Mouse (Mus musculus) T-helper 1 cell (primary cell): ENCODE results near the gene Smco4.

Experiments used
- in situ Hi-C: fragments of 300-600 bp; cut with MboI, MseI; formaldehyde crosslinking; loops from one replicate; pipeline ENCODE4 v1.15.1; 2025; ENCODE audit warnings: high pct_unique_total_duplicates

The Smco4 gene

DNA sequence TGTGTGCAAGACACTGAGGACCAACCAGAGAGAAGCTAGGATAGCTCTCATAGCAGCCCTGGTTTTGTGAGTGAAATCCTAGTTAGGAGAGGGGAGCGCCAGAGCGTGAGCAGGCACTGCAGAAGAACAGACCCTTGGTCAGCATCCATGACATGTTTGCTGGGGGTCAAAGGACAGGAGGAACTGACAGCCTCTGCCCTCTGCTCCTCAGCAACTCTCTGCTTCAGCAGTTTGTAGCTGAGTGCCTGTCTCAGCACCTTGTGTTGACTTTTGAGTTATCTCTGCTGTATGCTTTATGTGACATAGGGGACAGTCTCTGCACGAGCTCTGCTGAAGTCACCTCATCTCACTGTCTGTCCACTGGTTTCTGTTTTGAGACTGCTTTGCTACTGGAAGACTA is 13.6 kb downstream of the Smco4 start:
- in situ Hi-C loops: no loop called here

DNA sequence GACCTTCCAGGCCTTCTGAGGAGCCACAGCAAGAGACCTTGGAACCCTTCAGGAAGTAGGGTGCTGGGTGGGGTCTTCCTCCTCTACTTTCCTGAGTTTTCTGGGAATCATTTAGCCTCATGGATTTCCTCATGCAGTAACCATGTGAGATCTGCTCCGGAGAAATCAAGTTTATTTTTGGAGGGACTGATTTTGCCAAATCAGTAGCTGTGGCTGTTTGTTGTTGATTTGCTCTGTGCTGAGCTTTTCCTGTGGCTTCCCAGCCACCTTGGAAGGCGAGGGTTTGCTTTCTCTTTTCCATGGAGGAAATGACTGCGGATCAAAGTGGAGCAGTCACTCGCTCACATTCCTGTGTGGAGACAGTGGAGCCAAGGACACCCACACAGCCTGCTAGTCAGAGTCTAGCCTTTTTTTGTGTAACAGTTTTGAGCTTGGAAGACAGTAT is 14.2 kb downstream of the Smco4 start:
- in situ Hi-C loops: no loop called here

DNA sequence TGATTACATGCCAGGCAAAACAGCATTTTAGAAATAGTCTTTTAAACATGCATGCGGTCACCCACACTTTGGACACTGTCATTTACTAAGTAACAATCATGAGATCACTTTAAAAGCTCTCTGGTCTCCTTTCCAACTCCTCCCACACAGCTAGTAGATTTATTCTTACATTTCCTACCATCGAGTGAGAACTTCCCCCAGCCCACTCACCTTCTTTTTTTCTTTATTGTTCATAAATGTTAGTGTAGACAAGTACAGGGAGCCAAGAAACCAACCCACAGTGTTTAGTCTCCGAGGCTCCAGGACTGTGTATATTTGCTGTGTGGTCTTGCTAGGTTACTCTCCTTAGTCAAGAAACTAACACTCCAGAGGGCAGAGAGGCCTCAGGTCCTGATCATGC is 16.1 kb downstream of the Smco4 start:
- in situ Hi-C loops: no loop called here

DNA sequence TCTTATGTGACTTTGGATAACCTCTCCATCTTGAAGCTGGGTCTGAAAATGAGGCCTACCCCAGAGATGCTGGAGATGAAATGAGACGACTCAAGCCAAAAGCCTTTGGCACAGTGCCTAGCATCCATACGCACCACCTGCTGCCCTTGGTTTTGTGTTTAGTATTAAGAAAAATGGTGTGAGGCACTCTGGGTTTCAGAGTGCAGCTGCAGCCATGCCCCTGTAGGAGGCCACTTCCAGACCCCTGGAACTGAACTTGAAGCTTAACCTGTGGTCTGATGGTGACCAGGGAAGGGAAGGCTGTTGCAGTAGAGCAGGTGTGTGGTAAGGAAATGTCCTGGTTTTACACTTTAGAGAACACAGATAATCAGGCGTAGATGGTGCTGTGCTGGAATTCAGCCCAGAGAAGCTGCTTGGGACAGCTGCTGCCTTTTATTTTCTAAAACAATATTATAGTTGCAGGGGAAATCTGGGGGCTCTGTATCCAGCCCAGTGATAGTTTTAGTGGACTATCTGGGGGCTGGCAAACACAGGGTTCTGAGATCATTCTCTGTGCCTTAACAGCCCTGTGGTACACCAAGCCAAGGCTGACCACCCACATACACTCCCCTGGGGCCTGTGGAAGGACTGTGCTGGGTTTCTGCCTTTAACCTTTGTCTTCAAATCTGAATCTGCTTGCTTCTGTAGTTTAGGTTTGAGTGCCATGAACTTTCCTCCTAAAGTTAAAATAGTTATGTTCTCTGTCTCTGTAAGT is 17.5 kb downstream of the Smco4 start:
- in situ Hi-C loops: no loop called here

DNA sequence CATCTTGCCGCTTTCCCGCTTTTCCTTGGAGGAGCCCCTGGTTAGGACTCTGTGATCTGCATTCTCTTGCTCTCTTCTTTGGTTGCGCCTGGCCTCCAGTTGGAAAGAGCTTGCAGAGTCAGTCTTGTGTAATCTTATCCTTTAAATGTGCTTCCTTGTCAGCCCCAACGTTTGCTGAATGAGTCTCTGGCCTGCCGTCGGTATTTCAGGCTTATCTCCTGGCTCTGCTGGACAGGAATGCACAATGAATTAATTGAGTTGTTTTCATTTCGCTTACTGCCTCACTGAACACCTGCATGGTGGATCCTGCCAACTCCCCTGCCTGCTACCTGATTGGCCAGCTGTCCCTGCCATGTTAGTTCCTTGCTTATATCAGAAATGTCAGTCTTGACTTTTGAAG is 19.7 kb downstream of the Smco4 start:
- in situ Hi-C loops: no loop called here

DNA sequence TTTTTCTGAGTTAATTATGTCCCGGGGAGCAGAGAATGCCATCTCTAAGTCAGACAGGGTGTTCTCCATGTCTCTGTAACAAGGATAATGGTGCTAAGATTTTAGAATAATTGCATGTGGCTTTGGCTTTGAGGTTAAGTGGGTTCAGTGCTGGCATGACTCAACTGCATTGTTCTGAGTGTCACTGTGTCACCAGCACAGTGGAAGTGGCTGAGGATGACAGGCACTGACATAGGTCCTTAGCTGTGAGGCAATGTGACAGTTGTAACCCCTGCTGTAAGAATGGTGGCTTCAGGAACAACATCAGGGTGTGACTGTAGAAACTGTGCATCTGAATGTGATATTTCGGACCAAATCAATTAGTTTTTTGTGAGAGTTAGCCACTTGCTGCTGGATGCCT is 22.8 kb downstream of the Smco4 start:
- in situ Hi-C loops: no loop called here

DNA sequence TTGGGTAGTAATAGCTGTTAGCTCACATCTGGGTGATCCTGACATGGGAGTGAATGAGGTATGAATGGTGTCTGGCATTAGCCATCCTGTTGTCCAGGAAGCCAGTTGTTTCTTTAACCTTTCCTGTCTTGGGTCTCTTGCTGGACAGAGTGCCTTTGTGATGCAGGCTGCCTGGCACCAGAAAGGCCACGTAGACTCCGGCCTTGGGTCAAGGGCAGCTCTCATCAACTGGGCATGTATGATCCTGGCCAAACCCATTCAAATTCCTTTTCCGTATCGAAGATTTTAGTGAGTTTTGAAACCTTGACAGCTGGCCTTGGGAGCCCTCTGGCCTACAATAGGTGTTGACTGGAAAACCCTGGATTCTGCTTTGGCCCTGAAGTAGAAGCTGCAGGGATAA is 24.7 kb downstream of the Smco4 start:
- in situ Hi-C loops: no loop called here

DNA sequence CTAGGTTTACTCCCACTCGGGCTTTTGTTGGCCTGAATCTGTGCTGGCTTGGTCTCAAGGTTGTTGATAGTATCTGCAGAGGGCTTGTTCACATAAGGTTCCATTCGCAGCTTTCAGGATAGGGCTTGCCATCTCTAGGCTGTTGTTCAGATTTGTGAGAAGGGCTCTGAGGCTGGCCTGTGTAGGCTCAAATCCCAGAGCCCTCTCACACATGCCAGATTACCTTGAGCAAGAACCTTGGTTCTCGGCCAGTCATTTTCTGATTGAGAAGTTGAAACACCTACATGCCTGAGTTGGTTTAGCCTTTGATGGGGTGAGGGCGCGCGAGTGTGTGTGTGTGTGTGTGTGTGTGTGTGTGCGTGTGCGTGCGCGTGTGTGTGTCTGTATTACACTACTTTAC is 29.1 kb downstream of the Smco4 start:
- in situ Hi-C loops: no loop called here

DNA sequence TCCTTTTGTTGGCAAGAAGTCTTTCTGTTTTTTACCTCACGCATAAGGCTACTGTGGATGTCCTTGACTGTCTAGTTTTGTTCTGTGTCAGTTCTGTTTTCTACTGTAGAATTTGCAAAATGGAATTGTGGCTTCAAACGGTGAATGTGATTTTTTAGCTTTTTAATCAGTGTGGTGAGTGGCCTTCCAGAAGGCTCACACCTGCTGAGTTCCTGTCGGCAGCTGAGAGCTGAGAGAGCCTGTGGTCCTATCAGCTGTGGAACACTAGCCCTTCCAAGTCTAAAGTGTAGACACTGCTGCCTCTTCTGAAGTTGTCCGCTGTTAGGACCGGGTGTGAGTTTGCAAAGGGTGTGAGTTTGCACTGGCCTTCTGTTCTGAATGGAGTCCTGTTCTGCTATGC is 29.7 kb downstream of the Smco4 start:
- in situ Hi-C loops: no loop called here

DNA sequence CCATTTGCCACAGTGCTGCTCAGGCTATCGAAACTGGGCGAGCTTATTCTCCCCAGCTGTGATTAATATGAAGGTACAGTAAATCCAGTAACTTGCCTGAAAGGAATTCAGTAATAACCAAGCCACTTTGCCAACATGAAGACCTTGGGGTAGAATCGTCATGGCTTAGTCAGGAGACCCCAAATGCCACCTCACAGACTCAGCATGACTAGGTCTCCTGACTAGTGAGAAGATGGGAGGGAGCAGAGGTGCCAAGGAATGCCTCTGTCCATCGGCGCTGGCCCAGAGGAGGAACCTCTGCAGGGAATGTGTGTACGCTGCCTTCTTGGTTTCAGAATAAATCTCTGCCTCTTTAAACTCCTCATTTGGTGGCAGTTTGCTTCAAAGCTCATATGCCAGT is 30.4 kb downstream of the Smco4 start:
- in situ Hi-C loops: no loop called here

DNA sequence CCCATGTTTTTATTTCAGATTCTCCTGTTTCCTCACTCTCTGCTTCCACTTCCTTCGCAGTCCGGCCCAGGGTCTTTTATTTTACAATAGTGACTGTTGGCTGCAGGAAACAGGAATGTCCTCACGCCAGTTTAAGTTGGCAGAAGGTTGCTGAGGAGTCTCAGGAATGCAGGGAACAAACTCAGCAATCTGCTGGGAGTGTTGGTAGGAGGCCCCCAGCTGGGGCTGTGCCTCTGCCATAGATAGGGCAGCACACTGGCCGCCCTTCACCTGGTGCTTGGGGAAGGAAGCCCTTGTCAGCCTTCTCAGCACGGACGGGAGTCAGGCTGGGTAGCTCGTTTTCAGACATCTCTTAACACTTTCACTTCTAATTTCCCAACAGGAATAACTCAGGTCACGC is 32.0 kb downstream of the Smco4 start:
- in situ Hi-C loops: no loop called here

DNA sequence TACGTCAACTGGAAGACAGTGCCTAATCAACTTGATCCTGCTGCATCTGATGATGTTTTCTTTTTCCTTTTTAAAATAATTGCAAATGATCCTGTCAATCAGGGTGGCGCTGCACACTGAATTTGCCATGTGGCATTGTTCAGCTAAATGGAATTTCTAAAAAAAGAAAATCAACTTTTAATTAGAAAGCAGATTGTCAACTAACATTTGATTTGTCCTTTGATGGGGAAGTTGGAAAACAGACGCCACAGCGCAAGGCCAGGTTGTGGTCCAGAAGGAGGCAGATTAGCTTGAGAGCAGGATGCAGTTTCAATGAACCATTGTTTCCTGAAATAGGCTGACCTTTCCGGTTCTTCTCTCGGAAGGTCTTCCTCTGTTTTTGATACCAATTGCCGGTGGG is 33.3 kb downstream of the Smco4 start:
- in situ Hi-C loops: no loop called here

DNA sequence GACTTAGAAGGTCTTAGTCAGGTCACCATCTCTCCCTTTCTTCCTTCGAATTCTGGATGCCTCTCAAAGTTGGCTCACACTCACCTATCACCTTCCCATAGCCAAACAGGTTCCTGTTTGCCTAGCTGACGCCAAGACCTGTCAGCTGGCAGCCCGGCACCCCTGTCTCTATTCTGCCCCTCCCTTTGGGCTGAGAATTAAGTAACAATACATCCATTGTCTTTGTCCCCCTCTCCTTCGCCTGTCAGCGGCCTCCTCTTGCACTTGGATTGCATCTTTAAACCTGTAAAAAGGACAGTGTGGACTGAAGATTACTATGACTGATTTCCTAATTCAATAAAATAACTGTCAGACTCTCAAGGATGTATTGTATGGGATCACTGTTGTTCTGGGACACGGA is 34.6 kb downstream of the Smco4 start:
- in situ Hi-C loops: no loop called here

DNA sequence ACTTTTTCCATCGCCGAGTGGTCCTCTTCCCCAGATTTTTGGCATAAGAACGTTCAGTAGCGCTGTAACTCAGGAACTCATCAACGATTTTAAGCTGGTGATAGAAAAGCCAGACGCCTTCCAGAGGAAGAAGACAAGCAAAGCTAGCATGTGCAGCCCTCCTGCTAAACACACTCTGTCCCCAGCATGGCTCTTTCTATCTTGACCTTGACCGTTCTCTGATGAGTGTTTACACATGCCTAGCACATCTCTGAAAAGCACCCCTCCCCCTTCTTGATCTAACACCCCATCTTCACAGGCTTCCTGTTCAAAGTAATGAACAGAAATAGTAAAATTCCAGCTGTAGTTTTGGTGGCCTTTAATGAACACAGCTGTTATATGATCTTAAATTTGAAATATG is 35.1 kb downstream of the Smco4 start:
- in situ Hi-C loops: no loop called here

DNA sequence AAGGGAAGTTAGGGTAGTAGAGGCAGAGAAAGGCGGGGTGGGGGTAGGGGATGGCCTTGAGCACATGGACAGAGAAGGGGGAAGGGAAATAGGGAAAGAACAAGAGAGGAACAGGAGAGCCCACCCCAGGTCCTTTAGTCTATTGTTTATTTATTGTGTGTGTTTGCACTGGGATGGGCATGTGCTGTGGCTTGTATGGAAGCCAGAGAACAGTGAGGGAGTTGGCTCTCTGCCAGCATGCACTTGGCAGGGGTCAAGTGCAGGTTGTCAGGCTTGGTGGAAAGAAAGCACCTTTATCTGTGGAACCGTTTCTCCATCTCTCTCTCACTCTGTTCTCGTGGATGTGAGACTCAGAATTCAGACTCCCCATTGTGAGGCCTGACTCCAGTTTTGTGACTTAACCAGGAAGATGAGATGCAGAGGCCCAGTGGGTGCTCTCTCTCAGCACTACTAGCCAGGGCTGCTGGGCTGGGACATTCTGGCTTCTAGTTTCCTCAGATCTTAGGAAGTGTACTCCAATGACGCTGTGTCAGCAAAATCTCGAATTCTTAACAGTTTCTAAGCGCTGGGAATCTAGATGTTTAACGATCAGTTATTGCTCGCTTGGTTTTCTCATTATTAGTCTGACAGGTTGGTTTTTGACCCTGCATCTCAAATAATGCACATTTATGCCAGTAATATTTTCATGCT is 36.2 kb downstream of the Smco4 start:
- in situ Hi-C loops: no loop called here

DNA sequence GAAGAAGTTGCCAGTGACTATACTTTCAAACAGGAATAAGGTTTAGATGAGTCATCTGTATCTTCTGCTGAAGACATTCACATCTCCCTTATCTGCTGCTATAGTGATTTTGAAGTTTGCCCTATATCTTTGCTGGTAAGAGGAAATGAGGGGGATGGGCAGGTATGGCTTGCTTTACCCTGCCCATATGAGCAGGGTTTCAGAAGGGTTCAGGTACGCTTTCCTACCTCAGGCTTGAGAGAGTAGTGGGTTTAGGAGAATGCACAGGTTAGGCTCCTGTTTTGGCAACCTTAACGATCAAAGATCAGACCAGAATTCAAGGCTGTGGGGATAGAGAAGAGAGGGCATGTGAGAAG is 36.7 kb downstream of the Smco4 start:
- in situ Hi-C loops: no loop called here

DNA sequence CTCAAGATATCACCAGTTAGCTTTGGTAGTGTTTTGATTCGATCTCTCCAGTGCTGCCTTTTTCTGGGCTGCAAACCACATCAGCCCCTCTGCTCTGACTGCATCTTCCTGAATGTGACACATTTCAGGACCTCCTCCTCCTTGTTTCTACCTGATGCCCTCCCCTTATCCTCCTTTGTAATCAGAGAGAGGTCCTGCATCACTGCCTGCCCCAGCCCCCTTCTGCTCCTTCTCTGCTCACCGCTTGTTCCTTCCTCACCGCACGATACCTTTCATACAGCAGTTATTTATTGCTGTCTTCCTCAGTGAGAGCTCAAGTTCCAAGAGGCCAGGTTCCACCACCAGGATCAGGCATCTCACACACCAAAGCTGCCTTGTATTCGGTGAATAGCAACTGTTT is 38.0 kb downstream of the Smco4 start:
- in situ Hi-C loops: no loop called here

DNA sequence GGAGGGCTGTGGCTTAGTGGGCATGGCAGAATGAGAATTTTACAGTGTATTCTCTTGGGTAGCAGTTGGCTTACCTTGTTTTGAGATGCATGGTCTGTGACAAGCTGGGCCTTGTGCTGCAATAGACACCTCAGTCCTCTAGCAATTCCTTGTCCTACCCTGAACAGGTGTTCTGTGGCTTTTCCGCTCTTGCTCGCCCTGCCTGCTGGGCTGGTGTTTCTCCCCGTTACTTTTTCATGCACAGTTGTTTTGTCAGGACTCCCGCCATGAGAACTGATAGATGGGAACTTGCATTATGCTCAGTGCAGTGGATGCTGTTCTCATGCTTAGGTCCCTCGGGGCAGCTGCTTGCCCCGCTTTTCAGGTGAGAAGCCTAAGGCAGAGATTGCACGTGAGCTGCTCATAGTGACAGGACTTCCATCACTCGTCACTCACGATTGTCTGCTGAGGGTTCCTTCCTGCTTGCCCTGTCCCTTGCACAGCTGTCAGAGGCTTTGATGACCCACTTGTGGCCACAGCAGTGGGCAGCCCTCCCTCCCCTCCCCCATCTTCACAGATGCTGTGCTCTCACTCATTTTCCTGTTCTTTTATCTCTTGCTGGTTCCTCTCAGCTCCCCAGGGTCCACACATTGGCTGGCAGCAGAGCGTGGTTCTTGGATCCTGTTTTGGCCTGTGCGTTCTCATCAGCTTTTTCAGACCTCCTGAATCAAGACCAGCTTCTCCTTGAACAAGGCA is 40.3 kb downstream of the Smco4 start:
- in situ Hi-C loops: no loop called here

DNA sequence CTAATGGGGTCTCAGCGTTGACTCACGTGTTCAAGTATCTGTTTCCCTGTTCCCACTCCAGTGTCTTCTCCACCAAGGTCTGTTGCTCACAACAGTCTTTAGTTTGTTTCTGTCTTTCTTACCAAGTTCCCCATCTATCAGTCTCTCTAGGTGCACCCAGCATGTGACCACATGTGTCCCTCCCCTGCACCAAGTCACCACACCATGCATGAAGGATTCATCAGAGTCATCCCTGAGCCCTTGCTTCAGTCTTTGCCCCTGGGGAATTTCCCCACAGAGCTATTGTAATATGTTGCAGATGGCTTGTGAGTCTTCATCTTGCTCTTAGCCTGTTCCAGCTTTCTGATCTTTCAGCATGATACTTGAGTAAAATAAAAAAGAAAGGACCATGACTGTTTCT is 40.9 kb downstream of the Smco4 start:
- in situ Hi-C loops: no loop called here

DNA sequence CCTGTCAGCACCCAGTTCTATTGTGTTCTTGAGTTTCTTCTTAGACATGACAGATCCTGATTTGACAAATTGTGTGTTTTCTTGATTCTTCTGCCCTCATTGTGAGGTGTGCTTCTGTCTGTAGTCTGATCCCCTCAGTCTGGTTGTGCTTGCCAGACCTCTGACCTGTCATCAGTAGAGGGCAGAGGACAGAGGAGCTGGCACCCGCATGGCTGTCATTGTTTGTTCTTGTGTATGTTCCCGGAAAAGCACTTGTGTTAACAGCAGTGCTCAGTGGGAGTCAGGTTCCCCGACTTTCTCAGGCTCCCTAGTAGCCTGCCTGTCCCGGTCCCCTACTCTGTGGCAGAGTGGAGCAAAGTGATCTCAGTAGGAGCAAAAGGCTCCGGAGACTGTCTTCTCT is 42.2 kb downstream of the Smco4 start:
- in situ Hi-C loops: no loop called here

DNA sequence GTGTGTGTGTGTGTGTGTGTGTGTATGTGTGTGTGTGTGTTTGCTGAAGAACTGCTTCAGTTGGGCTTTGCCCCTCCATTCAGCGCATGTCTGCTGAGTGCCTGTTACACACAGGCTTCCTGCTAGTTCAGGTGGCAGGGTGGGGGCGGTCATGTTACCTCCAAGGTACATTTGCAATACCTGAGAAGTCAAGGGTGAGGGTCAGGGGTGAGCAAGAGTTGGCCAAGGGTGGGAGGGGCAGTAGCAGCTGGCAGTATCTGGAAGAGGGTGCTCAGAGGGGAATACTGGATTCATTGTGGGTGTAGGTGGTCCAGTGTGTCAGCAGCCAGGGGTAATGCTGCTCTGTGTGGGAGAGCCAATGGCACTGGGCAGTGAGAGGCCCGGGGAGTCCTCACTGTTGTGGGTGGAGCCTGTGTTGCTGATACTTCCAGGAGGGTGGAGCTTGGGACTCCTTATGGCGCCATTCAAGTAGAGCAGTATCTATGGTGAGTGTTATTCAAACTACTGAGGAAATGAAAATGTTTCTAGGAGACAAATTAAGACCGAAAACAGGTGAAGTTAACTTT is 43.7 kb downstream of the Smco4 start:
- in situ Hi-C loops: no loop called here

DNA sequence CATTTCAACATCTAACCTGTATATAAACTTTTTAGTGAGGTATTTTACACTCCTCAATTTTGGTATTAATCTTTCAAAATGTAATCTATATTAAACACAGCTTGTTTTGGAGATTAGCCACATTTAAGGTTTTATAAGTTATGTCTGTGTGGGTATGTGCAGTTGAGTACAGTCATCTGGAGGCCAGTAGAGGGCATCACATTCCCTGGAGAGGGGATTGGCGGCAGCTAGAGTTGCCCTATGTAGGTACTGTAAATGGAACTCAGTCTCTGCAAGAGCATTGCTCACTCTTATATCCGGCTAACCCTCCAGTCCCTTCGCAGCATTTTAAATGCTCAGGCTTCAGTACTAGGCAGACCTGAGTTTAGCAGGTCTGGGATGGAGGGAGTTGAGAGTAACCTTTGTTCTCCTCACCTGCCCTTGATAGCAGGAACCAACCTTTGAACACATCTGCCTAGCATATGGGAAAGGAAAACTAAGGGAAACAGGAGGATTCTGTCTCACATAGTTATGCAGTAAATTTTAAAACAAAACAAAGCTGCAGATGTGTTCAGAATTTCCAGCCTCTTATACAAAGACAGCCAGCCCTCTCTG is 44.3 kb downstream of the Smco4 start:
- in situ Hi-C loops: no loop called here
